Mouse (Mus musculus) heart, embryonic 12.5 days (tissue): Measurements from ENCODE around the gene Mast4. TPM values are rescaled to one million over a fixed set of nuclear protein-coding genes. Genes with fewer than 3 reads are reported as not detected.

Experiments used
- ATAC-seq: fragments of 200-750 bp; cut with Nextera tagmentation; 2 replicates; pipeline ENCODE4 v1.8.0; 2017; ENCODE audit warnings: moderate TSS enrichment, moderate library complexity; ENCODE audit not compliant: insufficient number of reproducible peaks, low FRiP score
- H3K27ac ChIP-seq: fragments of 300-500 bp; sonication (generic); 2 replicates; pipeline ENCODE4 v1.5.1; 2016; ENCODE audit warnings: mild to moderate bottlenecking, moderate library complexity; ENCODE audit not compliant: poor library complexity, severe bottlenecking
- H3K27me3 ChIP-seq: fragments of 300-500 bp; sonication (generic); replicated peaks from 2 replicates; pipeline ENCODE4 v1.6.1; 2016; ENCODE audit warnings: mild to moderate bottlenecking, moderate library complexity
- H3K36me3 ChIP-seq: fragments of 300-500 bp; sonication (generic); 2 replicates; pipeline ENCODE4 v1.6.1; 2016; ENCODE audit warnings: mild to moderate bottlenecking, moderate library complexity
- H3K4me1 ChIP-seq: fragments of 300-500 bp; sonication (generic); replicated peaks from 2 replicates; pipeline ENCODE4 v1.6.1; 2016; ENCODE audit warnings: mild to moderate bottlenecking
- H3K4me2 ChIP-seq: fragments of 300-500 bp; sonication (generic); 2 replicates; pipeline ENCODE4 v1.6.1; 2016; ENCODE audit warnings: mild to moderate bottlenecking, moderate library complexity
- H3K4me3 ChIP-seq: fragments of 300-500 bp; sonication (generic); 2 replicates; pipeline ENCODE4 v1.5.1; 2016; ENCODE audit warnings: mild to moderate bottlenecking
- H3K9ac ChIP-seq: fragments of 300-500 bp; sonication (generic); 2 replicates; pipeline ENCODE4 v1.6.1; 2016; ENCODE audit warnings: mild to moderate bottlenecking, moderate library complexity
- H3K9me3 ChIP-seq: fragments of 300-500 bp; sonication (generic); replicated peaks from 2 replicates; pipeline ENCODE4 v1.6.1; 2016; ENCODE audit warnings: mild to moderate bottlenecking, moderate library complexity
- WGBS: fragments of 180-500 bp; shearing (Covaris S2); methylation state at CpG from one replicate; pipeline ENCODE4 v1.1.7; 2016; 5-methylcytosine and 5-hydroxymethylcytosine counted together
- polyA plus RNA-seq: library from polyadenylated mRNA; unstranded; fragments of >200 nt; fragmentation: Nextera tagmentation; extraction: Ambion mirVana; gene quantifications from 2 replicates; pipeline ENCODE4 v1.2.1, GENCODE M21; 2016

Mast4 gene
- polyA plus RNA-seq, 1 experiment from 2014 or later, result 52.1 TPM

DNA sequence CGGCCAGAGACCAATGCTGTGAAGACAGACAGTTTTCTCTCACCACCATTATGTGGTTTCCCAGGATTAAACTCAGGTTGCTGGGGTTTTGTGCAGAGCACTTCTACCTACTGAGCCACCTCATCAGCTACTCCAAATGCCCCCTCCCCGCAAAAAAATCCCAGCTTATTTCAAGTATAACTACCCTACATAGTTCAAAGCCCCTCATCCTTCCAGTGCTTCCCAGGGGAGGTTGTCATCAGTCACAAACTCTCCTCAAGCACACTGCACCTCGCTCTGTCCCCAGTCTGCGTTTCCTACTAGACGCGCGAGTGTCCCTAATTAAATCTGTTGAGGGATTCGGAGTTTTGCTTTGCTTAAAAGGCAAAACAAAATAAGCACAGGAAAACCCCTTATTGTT, 446.1 kb downstream of the Mast4 start:
- H3K4me2 ChIP-seq, result no peak overlapping the region
- no peak for ATAC-seq
- H3K9ac ChIP-seq, result no peak overlapping the region
- H3K9me3 ChIP-seq, result no peaks in the 10 kb centered on the region
- H3K4me1 ChIP-seq, result peaks cover 18% of the 10 kb centered on the region
- WGBS, result 72% methylated on average over 8 of the region's 8 CpGs
- H3K27ac ChIP-seq, result no peak overlapping the region
- H3K27me3 ChIP-seq, result no peaks in the 10 kb centered on the region
- no peaks in the 10 kb centered on the region for H3K36me3 ChIP-seq
- H3K4me3 ChIP-seq, result no peak overlapping the region

DNA sequence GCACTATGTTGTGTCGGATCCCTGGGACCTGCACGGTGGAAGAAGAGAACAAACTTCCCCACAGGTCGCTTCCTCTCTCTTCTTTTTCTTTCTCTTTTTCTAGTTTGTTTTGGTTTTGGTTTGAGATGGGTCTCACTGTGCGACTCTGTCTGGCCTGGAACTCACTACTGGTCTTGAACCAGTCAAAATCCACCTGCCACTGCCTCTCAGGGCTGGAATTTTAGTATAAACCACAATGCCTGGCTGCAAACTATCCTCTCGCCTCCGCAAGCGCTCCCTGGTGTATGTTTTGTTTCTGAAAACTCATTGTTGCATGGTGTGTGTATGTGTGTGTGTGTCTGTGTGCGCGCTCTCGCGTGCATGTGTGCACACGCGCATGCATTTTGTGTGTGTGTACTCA, 446.8 kb downstream of the Mast4 start:
- Histone ChIP-seq H3K27me3 (no peaks in the 10 kb centered on the region), H3K4me1 (peaks cover 18% of the 10 kb centered on the region), H3K9ac (no peak overlapping the region), H3K4me2 (no peak overlapping the region), H3K36me3 (no peaks in the 10 kb centered on the region), H3K4me3 (no peak overlapping the region), H3K9me3 (no peaks in the 10 kb centered on the region), H3K27ac (no peak overlapping the region)
- 94% methylated on average over 13 of the region's 13 CpGs for WGBS
- ATAC-seq, result no peak

DNA sequence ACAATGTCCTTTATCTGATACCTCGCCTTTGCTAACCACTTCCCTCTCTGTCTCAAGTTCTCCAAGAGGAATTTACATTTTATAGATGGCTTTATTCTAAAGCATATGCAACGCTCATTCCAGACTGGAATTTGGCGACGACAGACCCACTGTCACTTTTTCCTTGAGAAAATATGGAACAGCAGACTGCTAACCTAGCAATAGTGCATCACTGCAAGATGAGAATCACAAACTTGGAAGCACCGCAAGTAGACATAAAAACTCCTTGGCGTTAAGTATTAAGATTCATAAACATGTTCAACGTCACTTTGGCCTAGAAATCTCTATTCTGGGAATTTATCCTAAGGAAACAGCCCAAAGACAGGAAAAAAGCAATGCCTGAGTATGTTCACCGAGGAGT, 447.5 kb downstream of the Mast4 start:
- H3K36me3 ChIP-seq, result no peaks in the 10 kb centered on the region
- no peaks in the 10 kb centered on the region for H3K9me3 ChIP-seq
- no peak overlapping the region for H3K4me2 ChIP-seq
- H3K4me1 ChIP-seq, result peaks cover 18% of the 10 kb centered on the region
- 85% methylated on average over 8 of the region's 8 CpGs for WGBS
- ATAC-seq, result no peak
- no peak overlapping the region for H3K9ac ChIP-seq
- H3K4me3 ChIP-seq, result no peak overlapping the region
- no peak overlapping the region for H3K27ac ChIP-seq
- H3K27me3 ChIP-seq, result no peaks in the 10 kb centered on the region

DNA sequence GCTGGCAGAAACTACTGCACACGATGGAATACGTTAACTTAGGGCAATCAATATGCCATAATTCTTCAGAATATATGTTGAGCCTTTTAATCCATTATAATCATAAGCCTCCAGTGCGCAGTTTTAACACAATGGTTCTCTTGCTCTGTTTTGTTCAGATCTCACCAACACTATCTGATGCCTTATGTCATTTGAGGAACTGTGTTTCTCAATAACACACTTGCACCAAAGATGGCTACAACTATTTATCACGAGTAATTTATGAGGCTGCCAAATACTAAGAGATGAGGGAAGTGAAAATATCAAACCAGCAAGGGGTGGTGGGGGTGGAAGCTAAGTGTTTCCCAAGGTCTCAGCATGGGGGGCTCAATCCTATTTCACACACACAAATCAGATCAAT, 448.1 kb downstream of the Mast4 start:
- Histone ChIP-seq H3K4me2 (no peak overlapping the region), H3K36me3 (no peaks in the 10 kb centered on the region), H3K9me3 (no peaks in the 10 kb centered on the region), H3K27ac (no peak overlapping the region), H3K4me3 (no peak overlapping the region), H3K4me1 (peaks cover 14% of the 10 kb centered on the region), H3K27me3 (no peaks in the 10 kb centered on the region), H3K9ac (no peak overlapping the region)
- no peak for ATAC-seq
- 74% methylated on average over 4 of the region's 4 CpGs for WGBS

DNA sequence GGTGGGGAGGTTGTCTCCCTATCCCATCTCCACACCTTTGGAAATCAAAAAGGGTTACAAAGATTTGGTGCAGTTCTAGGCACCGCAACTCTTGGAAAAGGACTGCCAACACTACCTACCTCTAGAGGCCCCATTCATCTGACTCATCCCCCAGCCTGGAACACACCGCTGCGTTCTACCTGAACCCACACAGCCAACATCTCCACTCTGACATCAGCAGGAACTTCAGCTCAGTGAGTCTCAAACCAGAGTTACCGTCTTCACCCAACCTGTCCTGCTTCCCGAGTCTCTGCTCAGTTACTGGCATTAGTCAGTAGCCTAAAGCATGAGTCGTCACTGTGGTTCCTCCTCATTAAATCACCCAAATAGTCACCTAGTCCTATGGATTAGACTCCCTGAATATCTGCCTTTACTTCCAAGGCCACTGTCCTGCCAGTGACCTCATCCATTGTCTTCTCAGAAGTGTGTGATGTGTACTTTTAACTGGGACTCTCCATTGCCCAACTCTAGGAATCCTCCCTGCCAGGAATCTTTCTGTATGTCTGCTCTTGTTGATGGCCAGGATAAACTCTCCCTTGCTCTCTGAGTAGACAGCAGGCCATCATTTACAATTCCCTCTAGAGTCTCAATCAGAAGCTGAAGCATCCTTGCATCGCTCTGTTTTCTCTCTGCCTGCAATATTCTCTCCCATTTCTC, 453.8 kb downstream of the Mast4 start:
- H3K4me1 ChIP-seq, result peaks cover 40% of the 10 kb centered on the region
- H3K27me3 ChIP-seq, result no peaks in the 10 kb centered on the region
- no peaks in the 10 kb centered on the region for H3K36me3 ChIP-seq
- no peak overlapping the region for H3K4me2 ChIP-seq
- H3K9ac ChIP-seq, result no peak overlapping the region
- H3K27ac ChIP-seq, result no peak overlapping the region
- H3K9me3 ChIP-seq, result no peaks in the 10 kb centered on the region
- no peak overlapping the region for H3K4me3 ChIP-seq
- WGBS, result 89% methylated on average over 7 of the region's 7 CpGs
- no peak for ATAC-seq

DNA sequence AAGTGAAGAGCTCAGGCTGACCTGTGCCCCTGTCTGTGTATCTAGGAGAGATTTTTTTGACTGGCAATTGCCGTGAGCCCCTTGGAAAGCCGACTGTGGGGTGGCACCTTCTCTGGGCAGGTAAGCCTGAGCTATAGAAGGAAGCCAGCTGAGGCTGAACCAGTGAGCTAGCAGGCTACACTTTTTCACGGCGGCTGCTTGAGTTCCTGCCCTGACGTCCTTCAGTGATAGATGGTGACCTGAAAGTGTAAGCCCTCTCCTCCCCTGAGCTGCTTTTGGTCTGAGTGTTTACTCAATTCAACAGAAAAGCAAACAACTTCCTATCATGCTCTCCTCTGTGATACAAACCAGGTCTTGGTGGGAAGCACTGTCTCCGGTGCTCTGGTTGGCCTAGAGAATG, 455.7 kb downstream of the Mast4 start:
- Histone ChIP-seq H3K9me3 (no peaks in the 10 kb centered on the region), H3K36me3 (no peaks in the 10 kb centered on the region), H3K4me2 (no peak overlapping the region), H3K4me1 (peaks cover 56% of the 10 kb centered on the region), H3K4me3 (no peak overlapping the region), H3K27me3 (no peaks in the 10 kb centered on the region), H3K27ac (peak overlapping the region; percentile 67), H3K9ac (0 out of 2 replicates have a peak overlapping the region, but pooled peaks have one; percentile 10)
- ATAC-seq, result peak; percentile 21; the same call in 1 of the 2 replicates
- 23% methylated on average over 6 of the region's 6 CpGs for WGBS

DNA sequence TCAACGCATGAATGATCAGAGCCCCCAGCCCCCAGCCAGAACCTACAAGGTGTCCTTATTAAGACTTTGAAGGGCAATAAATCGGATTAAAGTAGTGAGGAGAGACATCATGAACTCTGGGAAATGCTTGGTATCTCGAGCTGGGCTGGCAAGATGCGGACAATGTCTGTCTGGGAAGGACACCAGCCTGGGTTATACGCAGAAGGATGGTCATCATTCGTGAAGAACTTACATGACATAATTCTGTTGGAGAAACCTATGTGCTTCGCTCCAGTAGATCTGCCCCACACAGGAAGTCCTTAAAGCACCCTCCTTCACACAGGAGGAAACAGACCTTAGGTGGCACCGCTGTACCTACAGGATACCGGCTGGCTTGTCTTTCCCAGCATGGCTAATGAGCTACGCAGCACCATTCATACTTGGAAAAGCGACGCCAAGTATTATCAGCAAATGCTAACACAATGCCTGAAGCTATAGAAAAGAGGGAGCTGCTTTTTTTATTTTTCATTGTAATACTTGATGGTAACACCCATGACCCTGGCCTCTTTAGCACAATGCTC, 456.5 kb downstream of the Mast4 start:
- no peak for ATAC-seq
- no peaks in the 10 kb centered on the region for H3K27me3 ChIP-seq
- no peak overlapping the region for H3K9ac ChIP-seq
- H3K4me1 ChIP-seq, result peaks cover 63% of the 10 kb centered on the region
- WGBS, result 80% methylated on average over 12 of the region's 12 CpGs
- H3K4me3 ChIP-seq, result no peak overlapping the region
- H3K4me2 ChIP-seq, result no peak overlapping the region
- no peaks in the 10 kb centered on the region for H3K9me3 ChIP-seq
- 0 out of 2 replicates have a peak overlapping the region, but pooled peaks have one; percentile 11 for H3K27ac ChIP-seq
- no peaks in the 10 kb centered on the region for H3K36me3 ChIP-seq

DNA sequence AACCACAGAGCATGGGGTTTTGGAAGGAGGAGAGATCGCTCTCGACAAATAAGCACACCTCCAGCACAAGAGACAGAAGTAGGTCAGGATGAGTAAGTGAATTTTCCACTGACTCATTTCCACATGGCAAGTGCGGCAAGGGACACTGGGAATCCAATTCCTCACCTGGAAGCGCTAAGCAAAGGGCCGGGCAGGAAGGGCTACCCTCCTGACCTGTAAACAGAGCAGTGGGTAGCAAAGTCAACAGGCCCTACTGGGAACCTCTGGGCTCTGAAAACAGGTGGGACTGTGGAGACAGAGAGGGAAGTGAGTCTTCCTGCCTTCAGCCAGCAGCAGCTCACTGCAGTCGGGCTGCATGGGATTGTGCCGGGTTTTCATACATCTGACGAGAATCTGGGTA, 457.1 kb downstream of the Mast4 start:
- Histone ChIP-seq H3K27ac (no peak overlapping the region), H3K9ac (no peak overlapping the region), H3K4me2 (no peak overlapping the region), H3K4me1 (peaks cover 68% of the 10 kb centered on the region), H3K36me3 (no peaks in the 10 kb centered on the region), H3K4me3 (no peak overlapping the region), H3K9me3 (no peaks in the 10 kb centered on the region), H3K27me3 (no peaks in the 10 kb centered on the region)
- WGBS, result 75% methylated on average over 8 of the region's 8 CpGs
- ATAC-seq, result no peak

DNA sequence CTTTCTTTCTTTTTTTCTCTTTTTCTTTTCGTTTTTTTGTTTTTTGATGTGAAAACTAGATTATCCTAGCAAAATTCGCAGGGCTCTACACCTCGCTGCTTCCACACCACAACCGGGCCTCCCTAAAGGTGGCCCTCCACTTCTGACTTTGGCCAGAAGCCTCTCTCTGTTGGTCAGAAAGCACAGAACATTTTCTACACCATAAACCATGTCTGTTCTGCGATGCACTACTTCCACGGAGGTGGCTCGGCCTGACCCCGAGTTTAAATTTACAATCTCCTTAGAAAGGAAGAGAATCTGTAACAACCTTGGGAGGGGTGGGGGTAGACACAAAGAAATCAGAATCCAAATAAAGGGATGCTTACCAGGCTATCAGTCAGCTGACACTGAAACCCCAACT, 458.8 kb downstream of the Mast4 start:
- Histone ChIP-seq H3K27ac (peak overlapping the region; percentile 12; the same call in 1 of the 2 replicates), H3K27me3 (no peaks in the 10 kb centered on the region), H3K4me3 (no peak overlapping the region), H3K9me3 (no peaks in the 10 kb centered on the region), H3K4me1 (peaks cover 76% of the 10 kb centered on the region), H3K36me3 (no peaks in the 10 kb centered on the region), H3K9ac (no peak overlapping the region), H3K4me2 (no peak overlapping the region)
- no peak for ATAC-seq
- WGBS, result 69% methylated on average over 8 of the region's 8 CpGs

DNA sequence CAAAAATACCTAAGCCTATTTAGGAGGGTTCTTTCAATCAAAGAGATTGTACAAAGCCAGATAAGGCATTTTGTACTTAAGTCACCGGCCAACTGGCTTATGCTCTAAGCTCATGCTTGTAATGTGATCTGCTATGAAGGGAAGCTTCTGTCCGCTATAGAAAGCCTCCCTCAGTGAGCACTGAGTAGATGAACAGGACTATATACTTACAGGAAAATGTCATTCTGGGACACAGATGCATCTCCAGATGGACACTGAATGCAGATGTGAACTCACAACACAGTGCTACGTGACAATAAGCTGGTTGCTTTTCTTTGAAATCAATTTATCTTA, 459.2 kb downstream of the Mast4 start:
- Histone ChIP-seq H3K27ac (peak overlapping the region; percentile 12), H3K9me3 (no peaks in the 10 kb centered on the region), H3K9ac (no peak overlapping the region), H3K4me2 (no peak overlapping the region), H3K36me3 (no peaks in the 10 kb centered on the region), H3K27me3 (no peaks in the 10 kb centered on the region), H3K4me3 (no peak overlapping the region), H3K4me1 (peaks cover 76% of the 10 kb centered on the region)
- ATAC-seq, result no peak
- 43% methylated on average over 3 of the region's 3 CpGs for WGBS

DNA sequence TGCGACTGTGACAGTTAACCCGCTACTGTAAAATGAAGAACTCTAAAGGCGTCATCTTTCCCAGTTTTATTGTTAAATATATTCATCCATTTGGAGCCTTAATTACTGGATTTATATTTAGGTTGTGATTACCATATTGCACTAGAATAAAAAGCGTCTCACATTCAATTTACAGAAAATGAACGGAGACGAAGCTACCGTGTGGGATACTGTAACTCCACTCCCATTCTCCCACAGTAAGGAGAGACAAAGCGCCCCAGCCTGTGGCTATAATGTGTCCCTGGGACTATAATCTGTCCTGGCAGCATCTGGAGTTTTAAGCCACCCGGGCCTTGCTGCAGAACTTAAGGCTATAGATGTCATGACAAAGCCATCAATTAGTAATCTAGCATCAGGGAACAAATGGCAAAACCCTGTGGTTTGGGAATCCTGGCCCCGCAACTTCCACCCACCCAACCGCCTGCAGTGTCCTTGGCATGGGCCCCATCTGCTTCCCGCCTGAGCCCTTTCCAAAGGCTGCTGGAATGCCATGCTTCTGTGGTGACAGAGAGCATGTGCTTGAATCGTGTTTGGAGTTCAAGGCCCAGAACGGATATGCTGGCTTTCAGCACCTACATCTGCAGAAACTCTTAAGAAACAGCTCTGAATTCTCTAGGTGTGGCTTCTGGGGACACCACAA, 459.7 kb downstream of the Mast4 start:
- H3K9me3 ChIP-seq, result no peaks in the 10 kb centered on the region
- H3K36me3 ChIP-seq, result no peaks in the 10 kb centered on the region
- no peaks in the 10 kb centered on the region for H3K27me3 ChIP-seq
- ATAC-seq, result no peak
- 70% methylated on average over 14 of the region's 14 CpGs for WGBS
- no peak overlapping the region for H3K4me3 ChIP-seq
- H3K4me2 ChIP-seq, result no peak overlapping the region
- peak overlapping the region; percentile 12 for H3K27ac ChIP-seq
- no peak overlapping the region for H3K9ac ChIP-seq
- peaks cover 78% of the 10 kb centered on the region for H3K4me1 ChIP-seq
